Mouse (Mus musculus) lung, embryonic 16.5 days (tissue): Measurements from ENCODE around the gene Ano9. TPM values are rescaled to one million over a fixed set of nuclear protein-coding genes. Genes with fewer than 3 reads are reported as not detected.

ENCODE experiments used
- ATAC-seq: fragments of 200-750 bp; cut with Nextera tagmentation; 2 replicates; pipeline ENCODE4 v1.8.0; 2017; ENCODE audit warnings: low read depth, mild to moderate bottlenecking, moderate library complexity
- H3K27ac ChIP-seq: fragments of 300-500 bp; sonication (generic); 2 replicates; pipeline ENCODE4 v1.5.1; 2014; ENCODE audit warnings: mild to moderate bottlenecking, control low read depth, low read length
- H3K27me3 ChIP-seq: fragments of 300-500 bp; sonication (generic); 2 replicates; pipeline ENCODE4 v1.6.1; 2014; ENCODE audit warnings: low read depth, low read length, mixed read lengths; ENCODE audit not compliant: control insufficient read depth, insufficient read depth
- H3K36me3 ChIP-seq: fragments of 300-500 bp; sonication (generic); 2 replicates; pipeline ENCODE4 v1.6.1; 2014; ENCODE audit warnings: low read length; ENCODE audit not compliant: control insufficient read depth, insufficient read depth
- H3K4me1 ChIP-seq: fragments of 300-500 bp; sonication (generic); replicated peaks from 2 replicates; pipeline ENCODE4 v1.6.1; 2014; ENCODE audit warnings: low read length, mixed read lengths; ENCODE audit not compliant: control insufficient read depth, insufficient read depth
- H3K4me2 ChIP-seq: fragments of 300-500 bp; sonication (generic); 2 replicates; pipeline ENCODE4 v1.6.1; 2014; ENCODE audit warnings: low read depth, low read length, control low read depth
- H3K4me3 ChIP-seq: fragments of 300-500 bp; sonication (generic); 2 replicates; pipeline ENCODE4 v1.5.1; 2014; ENCODE audit warnings: mild to moderate bottlenecking, low read length, control low read depth
- H3K9ac ChIP-seq: fragments of 300-500 bp; sonication (generic); 2 replicates; pipeline ENCODE4 v1.6.1; 2014; ENCODE audit warnings: low read length, control low read depth
- H3K9me3 ChIP-seq: fragments of 300-500 bp; sonication (generic); 2 replicates; pipeline ENCODE4 v1.6.1; 2016; ENCODE audit warnings: low read length; ENCODE audit not compliant: control insufficient read depth
- WGBS: fragments of 180-500 bp; shearing (Covaris S2); extraction: QIAGEN DNeasy Blood & Tissue Kit; methylation state at CpG from one replicate; pipeline ENCODE4 v1.1.7; 2014; 5-methylcytosine and 5-hydroxymethylcytosine counted together
- polyA plus RNA-seq: library from polyadenylated mRNA; unstranded; fragments of >200 nt; fragmentation: Nextera tagmentation; extraction: Ambion mirVana; gene quantifications from 2 replicates; pipeline ENCODE4 v1.2.1, GENCODE M21; 2015

The Ano9 gene
- 6.7 and 6.9 TPM in 2 replicates for polyA plus RNA-seq

- peaks cover 4% of the 10 kb centered on the region for H3K4me1 ChIP-seq
- H3K36me3 ChIP-seq, result no peaks in the 10 kb centered on the region
- H3K9ac ChIP-seq, result peak within 1 kb of the TSS; percentile 59
- WGBS, result 8% methylated on average over 8 of the region's 9 CpGs
- H3K4me3 ChIP-seq, result peak within 1 kb of the TSS; percentile 38
- no peaks in the 10 kb centered on the region for H3K9me3 ChIP-seq
- H3K4me2 ChIP-seq, result peak within 1 kb of the TSS; percentile 56
- no peak within 1 kb of the TSS for H3K27ac ChIP-seq
- H3K27me3 ChIP-seq, result no peaks in the 10 kb centered on the region
- peak; percentile 56 for ATAC-seq
Measured at GRCm38 (mm10) chr7:141117636-141118035, at the start of gene Ano9. Gene Ano9, minus strand, starts transcription at chr7:141117806.

- Histone ChIP-seq H3K9me3 (no peaks in the 10 kb centered on the region), H3K4me1 (peaks cover 17% of the 10 kb centered on the region), H3K9ac (no peak overlapping the region), H3K4me3 (no peak overlapping the region), H3K27ac (no peak overlapping the region), H3K27me3 (no peaks in the 10 kb centered on the region), H3K4me2 (no peak overlapping the region), H3K36me3 (peaks cover 35% of the 10 kb centered on the region)
- 84% methylated on average over 6 of the region's 6 CpGs for WGBS
- ATAC-seq, result no peak
Measured at GRCm38 (mm10) chr7:141164850-141165249, 47.2 kb upstream of the Ano9 start.

- Histone ChIP-seq H3K36me3 (peaks cover 35% of the 10 kb centered on the region), H3K4me2 (no peak overlapping the region), H3K4me3 (no peak overlapping the region), H3K9me3 (no peaks in the 10 kb centered on the region), H3K27me3 (no peaks in the 10 kb centered on the region), H3K9ac (no peak overlapping the region), H3K27ac (no peak overlapping the region), H3K4me1 (peaks cover 13% of the 10 kb centered on the region)
- 90% methylated on average over 7 of the region's 7 CpGs for WGBS
- ATAC-seq, result no peak
Measured at GRCm38 (mm10) chr7:141164397-141164796, 46.8 kb upstream of the Ano9 start.

- H3K36me3 ChIP-seq, result peaks cover 19% of the 10 kb centered on the region
- 70% methylated on average over 9 of the region's 9 CpGs for WGBS
Measured at GRCm38 (mm10) chr7:141155362-141155761, 37.8 kb upstream of the Ano9 start.

GRCm38 (mm10) chr7:141148639-141149038 is 31.0 kb upstream of the Ano9 start:
- H3K27me3 ChIP-seq, result no peaks in the 10 kb centered on the region
- H3K4me3 ChIP-seq, result no peak overlapping the region
- H3K4me2 ChIP-seq, result no peak overlapping the region
- no peak for ATAC-seq
- peaks cover 13% of the 10 kb centered on the region for H3K36me3 ChIP-seq
- 51% methylated on average over 4 of the region's 4 CpGs for WGBS
- H3K27ac ChIP-seq, result no peak overlapping the region
- H3K4me1 ChIP-seq, result no peaks in the 10 kb centered on the region
- H3K9me3 ChIP-seq, result no peaks in the 10 kb centered on the region
- H3K9ac ChIP-seq, result no peak overlapping the region

More at GRCm38 (mm10) chr7:141155362-141155761, 37.8 kb upstream of the Ano9 start:
- H3K4me1 ChIP-seq, result no peaks in the 10 kb centered on the region
- no peak overlapping the region for H3K9ac ChIP-seq
- no peaks in the 10 kb centered on the region for H3K9me3 ChIP-seq
- ATAC-seq, result 0 out of 2 replicates have a peak, but pooled peaks have one; percentile 7
- H3K4me3 ChIP-seq, result no peak overlapping the region
- no peaks in the 10 kb centered on the region for H3K27me3 ChIP-seq
- H3K4me2 ChIP-seq, result no peak overlapping the region
- no peak overlapping the region for H3K27ac ChIP-seq

- no peak overlapping the region for H3K4me3 ChIP-seq
- H3K36me3 ChIP-seq, result peaks cover 13% of the 10 kb centered on the region
- H3K9me3 ChIP-seq, result no peaks in the 10 kb centered on the region
- no peaks in the 10 kb centered on the region for H3K27me3 ChIP-seq
- 75% methylated on average over 6 of the region's 6 CpGs for WGBS
- no peaks in the 10 kb centered on the region for H3K4me1 ChIP-seq
- ATAC-seq, result no peak
- no peak overlapping the region for H3K4me2 ChIP-seq
- H3K27ac ChIP-seq, result no peak overlapping the region
- H3K9ac ChIP-seq, result no peak overlapping the region
Measured at GRCm38 (mm10) chr7:141147044-141147443, 29.4 kb upstream of the Ano9 start.

- Histone ChIP-seq H3K36me3 (peaks cover 13% of the 10 kb centered on the region), H3K9me3 (no peaks in the 10 kb centered on the region), H3K27me3 (no peaks in the 10 kb centered on the region), H3K4me1 (no peaks in the 10 kb centered on the region), H3K9ac (no peak overlapping the region), H3K4me3 (no peak overlapping the region), H3K4me2 (no peak overlapping the region), H3K27ac (no peak overlapping the region)
- 91% methylated on average over 12 of the region's 12 CpGs for WGBS
- ATAC-seq, result no peak
Measured at GRCm38 (mm10) chr7:141146043-141146595, 28.5 kb upstream of the Ano9 start.

- ATAC-seq, result no peak
- Histone ChIP-seq H3K9ac (no peak overlapping the region), H3K9me3 (no peaks in the 10 kb centered on the region), H3K4me3 (no peak overlapping the region), H3K36me3 (peaks cover 10% of the 10 kb centered on the region), H3K27ac (no peak overlapping the region), H3K4me2 (no peak overlapping the region), H3K27me3 (no peaks in the 10 kb centered on the region), H3K4me1 (no peaks in the 10 kb centered on the region)
- 67% methylated on average over 1 of the region's 1 CpGs for WGBS
Measured at GRCm38 (mm10) chr7:141145403-141145802, 27.8 kb upstream of the Ano9 start.

GRCm38 (mm10) chr7:141144650-141145049 is 27.0 kb upstream of the Ano9 start:
- H3K27ac ChIP-seq, result no peak overlapping the region
- ATAC-seq, result no peak
- peaks cover 10% of the 10 kb centered on the region for H3K36me3 ChIP-seq
- no peak overlapping the region for H3K4me2 ChIP-seq
- WGBS, result 85% methylated on average over 3 of the region's 3 CpGs
- no peaks in the 10 kb centered on the region for H3K27me3 ChIP-seq
- no peaks in the 10 kb centered on the region for H3K9me3 ChIP-seq
- no peak overlapping the region for H3K9ac ChIP-seq
- H3K4me1 ChIP-seq, result no peaks in the 10 kb centered on the region
- H3K4me3 ChIP-seq, result no peak overlapping the region

GRCm38 (mm10) chr7:141143861-141144260 is 26.3 kb upstream of the Ano9 start:
- Histone ChIP-seq H3K4me2 (no peak overlapping the region), H3K4me3 (no peak overlapping the region), H3K4me1 (no peaks in the 10 kb centered on the region), H3K9ac (no peak overlapping the region), H3K27ac (no peak overlapping the region), H3K36me3 (peaks cover 10% of the 10 kb centered on the region), H3K9me3 (no peaks in the 10 kb centered on the region), H3K27me3 (no peaks in the 10 kb centered on the region)
- ATAC-seq, result no peak
- 70% methylated on average over 2 of the region's 2 CpGs for WGBS
